Mouse (Mus musculus) left cerebral cortex, postnatal 14 days (tissue): ENCODE data around the gene Ski. TPM values are rescaled to one million over a fixed set of nuclear protein-coding genes. Genes with fewer than 3 reads are reported as not detected.

Source experiments
- DNase-seq, 2 experiments: peaks; one replicate each; pipeline ENCODE4 v3.0.0; 2021 to 2022; ENCODE audit warnings: low spot score in 2 of 2, mixed read lengths in 1 of 2
- intact Hi-C: fragments of 180-260 bp; cut with DNase I; formaldehyde crosslinking; loops from one replicate; pipeline ENCODE4 v1.15.1; 2025
- total RNA-seq, 2 experiments: library from RNA; stranded (reverse); gene quantifications; 2 replicates each; pipeline ENCODE4 v1.2.3; 2021

Gene Ski
- total RNA-seq, 2 experiments from 2014 or later = 110 to 111 TPM

GRCm38 (mm10) chr4:155122444-155123040 is 99.8 kb downstream of the Ski start:
- intact Hi-C loops = no loop called here
- DNase-seq = peak; percentile 98 to 99

DNA sequence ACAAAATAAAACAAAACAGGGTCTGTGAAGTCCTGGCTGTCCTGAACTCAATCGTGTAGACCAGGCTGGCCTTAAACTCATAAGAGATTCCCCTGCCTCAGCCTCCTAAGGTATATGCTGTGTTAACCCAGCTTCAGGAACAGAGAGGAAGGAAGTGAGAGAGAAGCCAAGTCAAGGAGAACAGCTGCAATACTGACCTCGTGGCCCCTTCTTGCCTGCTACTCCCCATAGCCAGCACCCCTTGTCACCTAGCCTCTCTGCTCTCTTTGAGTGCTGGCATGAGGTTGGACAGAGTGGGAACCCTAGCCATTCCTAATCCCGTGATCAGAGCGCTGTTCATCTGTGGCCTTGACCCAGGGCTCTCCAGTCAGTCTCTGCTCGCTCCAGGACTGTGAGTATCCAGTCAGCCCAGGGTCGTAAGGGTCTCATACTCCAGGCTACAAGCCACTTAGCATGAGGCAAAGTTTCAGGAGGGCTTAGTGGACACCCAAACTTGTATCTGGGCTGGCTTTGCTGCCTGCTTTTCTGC is 100.4 kb downstream of the Ski start:
- intact Hi-C loops = no loop called here

DNA sequence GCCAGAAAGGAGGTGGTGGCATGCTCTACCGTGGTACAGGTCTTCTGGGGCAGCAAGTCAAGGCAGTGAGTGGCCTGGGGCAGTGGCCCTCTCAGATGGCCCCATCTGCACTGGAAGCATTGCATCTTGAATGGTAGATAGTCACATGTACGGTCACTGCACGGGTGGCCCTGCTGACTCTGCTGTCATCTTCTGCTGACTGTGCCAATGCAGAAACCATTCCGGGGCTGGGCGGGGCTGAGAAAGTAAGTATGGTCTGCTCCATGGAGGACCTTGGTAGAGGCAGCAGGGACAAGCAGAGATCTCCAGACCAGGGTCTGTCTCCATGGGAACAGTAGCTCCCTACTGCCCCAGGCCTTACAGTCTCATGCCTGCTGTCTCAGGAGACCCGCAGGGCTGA is 101.2 kb downstream of the Ski start:
- intact Hi-C loops = no loop called here
- no peak for DNase-seq

More for the DNA sequence above, 100.4 kb downstream of the Ski start:
- no peak for DNase-seq

DNA sequence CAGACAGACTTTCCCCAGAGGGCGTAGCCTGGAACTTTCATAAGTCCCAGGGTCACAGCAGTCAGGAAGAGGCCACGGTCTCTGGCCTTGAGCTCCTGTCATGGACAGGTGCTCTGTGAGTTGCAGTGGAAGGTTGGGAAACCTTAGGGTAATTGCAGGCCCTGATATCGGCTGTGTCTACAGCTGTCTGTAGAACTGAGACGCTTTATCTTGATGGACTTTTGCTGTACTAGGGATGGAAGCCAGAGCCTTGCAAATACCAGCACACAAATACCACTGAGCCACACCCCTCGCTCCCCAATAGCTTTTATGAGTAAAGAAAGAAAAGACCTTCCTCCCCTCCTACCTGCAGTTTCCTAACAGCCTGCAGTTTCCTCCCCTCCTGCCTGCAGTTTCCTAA is 101.8 kb downstream of the Ski start:
- intact Hi-C loops = no loop called here

GRCm38 (mm10) chr4:155120038-155120437 is 102.4 kb downstream of the Ski start:
- intact Hi-C loops = no loop called here
- no peak for DNase-seq

More for the DNA sequence above, 101.8 kb downstream of the Ski start:
- DNase-seq = no peak

GRCm38 (mm10) chr4:155118278-155118677 is 104.1 kb downstream of the Ski start:
- intact Hi-C loops = no loop called here
- DNase-seq = no peak

GRCm38 (mm10) chr4:155117396-155117978 is 104.9 kb downstream of the Ski start:
- intact Hi-C loops = no loop called here
- DNase-seq = no peak

- intact Hi-C loops = no loop called here
- DNase-seq = no peak
Observed at GRCm38 (mm10) chr4:155116607-155117006, 105.8 kb downstream of the Ski start.

DNA sequence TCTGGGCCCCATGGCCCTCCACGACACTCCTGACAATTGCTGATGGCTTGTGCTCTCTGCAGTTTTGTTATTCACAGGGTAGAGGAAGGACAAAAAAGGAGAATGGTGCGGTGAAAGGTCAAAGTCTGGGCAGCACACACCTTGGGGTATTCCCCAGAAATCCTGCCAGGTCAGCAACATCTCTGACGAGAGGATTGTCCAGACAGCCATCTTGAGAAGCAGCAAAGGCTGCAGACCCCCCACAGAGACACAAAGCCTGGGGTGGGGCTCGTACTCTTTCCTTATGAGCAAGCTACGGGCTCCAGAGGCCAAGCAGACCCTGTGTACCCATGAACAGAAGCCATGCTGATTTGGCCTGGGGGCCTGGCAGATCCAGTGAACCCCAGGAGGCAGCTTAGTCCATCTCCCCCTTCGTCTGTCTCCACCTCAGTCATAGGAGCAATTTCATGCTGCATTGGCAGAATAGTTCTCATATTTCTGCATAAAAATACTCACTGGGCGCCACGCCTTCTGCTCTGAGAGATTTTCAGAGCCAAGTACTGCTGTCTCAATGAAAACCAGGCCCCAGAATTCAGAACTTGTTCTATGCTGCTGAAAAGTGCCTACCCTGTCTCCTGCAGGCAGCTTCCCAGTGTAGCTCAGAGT is 108.5 kb downstream of the Ski start:
- intact Hi-C loops = no loop called here
- DNase-seq = peak in 1 of 2 experiments; percentile 49

DNA sequence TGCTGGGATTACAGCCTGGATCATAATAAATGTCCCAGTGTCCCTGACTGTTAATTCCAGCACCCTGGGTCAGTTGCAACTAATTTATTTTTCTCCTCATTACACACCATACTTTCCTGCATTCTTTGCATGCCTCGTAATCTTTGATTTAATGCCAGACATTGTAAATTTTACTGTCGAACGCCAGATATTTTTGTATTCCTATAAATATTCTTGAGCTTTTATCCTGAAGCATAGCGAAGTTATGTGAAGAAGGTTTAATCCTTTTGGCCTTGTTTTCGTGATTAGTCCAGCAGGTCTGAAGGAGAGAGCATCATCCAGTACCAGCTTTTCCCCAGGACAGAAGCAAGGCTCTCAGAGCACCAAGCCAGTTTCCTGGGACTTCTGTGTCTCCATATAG is 112.9 kb downstream of the Ski start:
- DNase-seq = no peak
- intact Hi-C loops = no loop called here

DNA sequence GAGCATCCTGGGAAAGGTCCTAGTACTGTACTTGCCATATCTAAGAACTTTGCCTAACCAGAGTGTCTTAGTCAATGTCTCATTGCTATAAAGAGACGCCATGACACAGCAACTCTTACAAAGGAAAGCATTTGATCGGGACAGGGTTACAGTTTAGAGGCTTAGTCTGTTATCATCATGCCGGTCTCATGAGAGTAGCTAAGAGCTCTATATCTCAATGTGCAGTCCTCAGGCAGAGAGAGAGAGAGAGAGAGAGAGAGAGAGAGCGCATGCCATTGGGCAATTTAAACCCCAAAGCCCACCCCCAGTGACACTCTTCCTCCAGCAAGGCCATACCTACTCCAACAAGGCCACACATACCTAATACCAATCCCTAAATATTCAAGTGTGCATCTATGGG is 114.5 kb downstream of the Ski start:
- intact Hi-C loops = no loop called here
- no peak for DNase-seq

Other genes with a start within 250 kb of the Ski start
- 10 to 100 TPM; 50.2 to 50.5 TPM for gene Plch2, start 165.8 kb downstream of the Ski start, total RNA-seq
- 10 to 100 TPM; 21.2 to 23.1 TPM for gene Pex10, start 155.6 kb downstream of the Ski start, total RNA-seq
- 10 to 100 TPM; 65.5 to 67.8 TPM for gene Rer1, start 136.2 kb downstream of the Ski start, total RNA-seq
- 10 to 100 TPM; 12.1 to 12.9 TPM for gene Morn1, start 136.0 kb downstream of the Ski start, total RNA-seq
- 10 to 100 TPM; 22.6 to 27.0 TPM for gene Faap20, start 27.2 kb upstream of the Ski start, total RNA-seq
- gene Prkcz, start 138.8 kb upstream of the Ski start, total RNA-seq = 100 to 1,000 TPM; 204 to 214 TPM
- gene Gabrd, start 175.5 kb upstream of the Ski start, total RNA-seq = 10 to 100 TPM; 58.3 to 66.1 TPM
- 10 to 100 TPM; 11.2 to 11.7 TPM for gene Cfap74, start 186.6 kb upstream of the Ski start, total RNA-seq
- 1 to 10 TPM; 1.2 to 2.9 TPM for gene Tmem52, start 246.5 kb upstream of the Ski start, total RNA-seq